Mouse (Mus musculus) liver, embryonic 16.5 days (tissue): ENCODE measurements around the gene Lonp2. TPM values are rescaled to one million over a fixed set of nuclear protein-coding genes. Genes with fewer than 3 reads are reported as not detected.

Experiments used
- ATAC-seq: fragments of 200-750 bp; cut with Nextera tagmentation; 2 replicates; pipeline ENCODE4 v1.8.0; 2017; ENCODE audit warnings: low read depth, mild to moderate bottlenecking, moderate number of reproducible peaks, moderate library complexity
- H3K27ac ChIP-seq: fragments of 300-500 bp; sonication (generic); 2 replicates; pipeline ENCODE4 v1.5.1; 2014; ENCODE audit warnings: mild to moderate bottlenecking, low read length
- H3K27me3 ChIP-seq: fragments of 300-500 bp; sonication (generic); 2 replicates; pipeline ENCODE4 v1.6.1; 2014; ENCODE audit warnings: low read depth, low read length, mixed read lengths; ENCODE audit not compliant: control insufficient read depth, insufficient read depth
- H3K36me3 ChIP-seq: fragments of 300-500 bp; sonication (generic); 2 replicates; pipeline ENCODE4 v1.6.1; 2014; ENCODE audit warnings: mild to moderate bottlenecking; ENCODE audit not compliant: control insufficient read depth, insufficient read depth
- H3K4me1 ChIP-seq: fragments of 300-500 bp; sonication (generic); 2 replicates; pipeline ENCODE4 v1.6.1; 2014; ENCODE audit warnings: low read depth, low read length, mixed read lengths; ENCODE audit not compliant: control insufficient read depth
- H3K4me2 ChIP-seq: fragments of 300-500 bp; sonication (generic); 2 replicates; pipeline ENCODE4 v1.6.1; 2014; ENCODE audit warnings: low read depth, low read length, mixed read lengths
- H3K4me3 ChIP-seq: fragments of 300-500 bp; sonication (generic); 2 replicates; pipeline ENCODE4 v1.5.1; 2014; ENCODE audit warnings: low read depth, mild to moderate bottlenecking, low read length
- H3K9ac ChIP-seq: fragments of 300-500 bp; sonication (generic); 2 replicates; pipeline ENCODE4 v1.6.1; 2014; ENCODE audit warnings: low read depth, low read length
- H3K9me3 ChIP-seq: fragments of 300-500 bp; sonication (generic); replicated peaks from 2 replicates; pipeline ENCODE4 v1.6.1; 2016; ENCODE audit warnings: low read length; ENCODE audit not compliant: control insufficient read depth
- WGBS: fragments of 180-500 bp; shearing (Covaris S2); extraction: QIAGEN DNeasy Blood & Tissue Kit; methylation state at CpG from one replicate; pipeline ENCODE4 v1.1.7; 2014; ENCODE audit not compliant: insufficient replicate concordance; 5-methylcytosine and 5-hydroxymethylcytosine counted together
- polyA plus RNA-seq: library from polyadenylated mRNA; unstranded; fragments of >200 nt; fragmentation: Nextera tagmentation; extraction: Ambion mirVana; gene quantifications from 2 replicates; pipeline ENCODE4 v1.2.1, GENCODE M21; 2015

Lonp2 gene
- polyA plus RNA-seq, 1 experiment from 2014 or later: 40.3 TPM

DNA sequence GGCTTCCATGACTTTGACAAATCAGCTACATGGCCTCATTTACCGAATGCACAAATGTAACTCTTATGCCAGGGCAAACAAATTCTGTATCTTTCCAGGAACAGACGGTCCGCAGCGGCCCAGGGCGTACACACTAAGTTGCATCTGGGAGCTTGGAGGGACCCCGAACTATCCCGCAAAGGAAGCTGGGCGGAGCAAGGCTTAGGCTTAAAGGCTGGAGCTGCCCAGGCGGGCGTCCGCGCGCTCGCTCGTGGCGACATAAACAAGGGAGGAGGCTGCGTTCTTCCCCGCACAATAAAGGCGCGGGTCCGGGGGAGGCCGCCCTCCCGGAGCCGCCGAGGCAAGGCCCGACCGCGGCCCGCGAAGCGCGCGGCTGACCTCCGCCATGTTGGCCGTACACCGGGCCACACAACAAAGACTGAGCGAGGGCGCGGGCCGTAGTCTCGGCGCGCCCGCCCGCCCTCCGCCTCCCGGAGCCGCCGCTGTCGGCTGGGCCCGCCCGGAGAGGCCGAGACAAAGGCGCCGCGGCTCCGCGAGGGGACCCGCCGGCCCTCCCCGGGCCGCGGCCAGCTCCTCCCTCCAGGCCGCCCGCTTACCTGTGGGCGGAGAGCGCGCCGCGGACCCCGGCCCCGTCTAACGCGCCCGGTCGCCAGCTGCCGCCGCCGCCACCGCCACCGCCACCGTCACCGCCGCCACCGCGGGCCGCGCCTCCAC, 121.5 kb downstream of the Lonp2 start, which contains the start of the genes Gm10638 and Siah1a:
TSS of gene Gm10638 (plus strand) at position 479 of the 714 bp plus-strand sequence.
TSS of gene Siah1a (minus strand) at position 714 of the 714 bp plus-strand sequence.
- H3K27ac ChIP-seq: peak within 1 kb of the TSS; percentile 96
- peak within 1 kb of the TSS; percentile 76 for H3K4me2 ChIP-seq
- peak within 1 kb of the TSS; percentile 97 for H3K4me3 ChIP-seq
- H3K27me3 ChIP-seq: no peaks in the 10 kb centered on the region
- H3K4me1 ChIP-seq: peaks cover 25% of the 10 kb centered on the region
- peak; percentile 70 for ATAC-seq
- no peaks in the 10 kb centered on the region for H3K36me3 ChIP-seq
- under 1% methylated on average over 56 of the region's 88 CpGs for WGBS
- H3K9ac ChIP-seq: peak within 1 kb of the TSS; percentile 98
- H3K9me3 ChIP-seq: no peaks in the 10 kb centered on the region

DNA sequence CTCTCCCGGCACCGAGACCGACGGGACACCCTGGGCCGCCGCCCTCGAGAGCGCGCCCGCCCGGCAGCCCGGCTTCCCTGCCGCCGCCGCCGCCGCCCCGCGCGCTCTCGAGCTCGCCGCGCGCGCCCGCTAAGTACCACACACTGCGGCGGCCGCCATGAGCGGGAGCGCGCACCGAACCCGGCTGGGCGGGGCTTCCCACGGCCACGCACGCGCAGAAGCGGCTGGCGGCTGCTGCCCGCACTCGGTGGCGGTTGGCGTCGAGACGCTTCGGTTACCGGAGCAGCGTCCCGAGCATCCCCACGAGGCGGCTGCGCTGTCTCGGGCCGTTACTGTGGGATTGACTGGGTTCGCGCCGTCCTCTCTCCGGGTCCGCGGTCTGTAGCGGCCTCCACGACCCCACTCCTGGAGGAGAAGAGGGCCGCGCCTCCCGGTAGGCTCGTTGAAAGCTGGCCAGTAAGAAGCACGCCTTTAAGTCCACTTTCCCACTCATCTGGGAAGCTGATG, 122.1 kb downstream of the Lonp2 start:
- peak overlapping the region; percentile 97 for H3K4me3 ChIP-seq
- peaks cover 25% of the 10 kb centered on the region for H3K4me1 ChIP-seq
- H3K4me2 ChIP-seq: peak overlapping the region; percentile 76
- H3K9me3 ChIP-seq: no peaks in the 10 kb centered on the region
- ATAC-seq: peak; percentile 90
- H3K9ac ChIP-seq: peak overlapping the region; percentile 98
- 0% methylated on average over 44 of the region's 70 CpGs for WGBS
- H3K36me3 ChIP-seq: no peaks in the 10 kb centered on the region
- peak overlapping the region; percentile 96 for H3K27ac ChIP-seq
- no peaks in the 10 kb centered on the region for H3K27me3 ChIP-seq

DNA sequence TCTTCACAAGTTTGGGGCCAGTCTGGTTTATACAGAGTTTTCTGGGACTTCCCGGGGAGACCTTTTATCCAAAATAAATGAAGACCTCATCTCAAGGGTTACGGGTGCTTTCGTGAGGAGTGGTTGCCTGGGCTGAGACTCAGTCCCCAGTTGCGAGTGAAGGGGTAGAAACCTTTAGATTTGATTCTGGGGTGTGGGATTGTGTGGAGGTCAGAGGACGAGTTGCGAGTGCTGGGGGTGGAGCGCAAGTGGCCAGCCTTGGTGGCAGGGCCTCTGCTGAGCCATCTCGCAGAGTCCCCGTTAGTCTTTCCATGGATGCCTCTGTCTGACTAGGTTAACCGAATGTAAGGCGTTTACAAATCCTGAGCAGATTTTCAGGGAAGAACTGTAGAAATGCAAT, 122.7 kb downstream of the Lonp2 start:
- 3% methylated on average over 11 of the region's 11 CpGs for WGBS
- Histone ChIP-seq H3K36me3 (no peaks in the 10 kb centered on the region), H3K4me2 (peak overlapping the region; percentile 76), H3K4me3 (peak overlapping the region; percentile 97), H3K4me1 (peaks cover 25% of the 10 kb centered on the region), H3K9me3 (no peaks in the 10 kb centered on the region), H3K9ac (peak overlapping the region; percentile 98), H3K27me3 (peaks cover 3% of the 10 kb centered on the region; the same call in 1 of the 2 replicates), H3K27ac (peak overlapping the region; percentile 71)
- no peak for ATAC-seq

DNA sequence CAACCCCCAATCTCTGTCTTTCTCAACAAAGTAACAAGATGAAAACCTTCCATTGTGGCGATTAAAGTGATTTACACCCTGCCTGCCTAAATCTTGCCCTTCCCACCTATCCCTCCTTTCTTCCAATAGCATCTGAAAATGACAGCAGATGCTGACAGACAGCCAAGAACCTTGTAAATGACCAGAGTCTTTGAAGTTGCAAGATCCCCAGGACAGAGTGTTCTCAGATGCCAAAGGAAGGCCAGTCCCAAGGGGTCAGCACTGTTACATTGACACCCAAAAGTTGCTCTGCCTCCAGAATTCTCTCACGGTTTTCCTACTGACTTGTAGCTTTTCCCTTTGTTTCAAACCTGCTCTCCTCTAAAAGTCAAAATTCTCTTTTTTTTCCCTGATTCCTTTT, 126.0 kb downstream of the Lonp2 start:
- no peaks in the 10 kb centered on the region for H3K9me3 ChIP-seq
- H3K4me2 ChIP-seq: no peak overlapping the region
- no peaks in the 10 kb centered on the region for H3K36me3 ChIP-seq
- H3K27ac ChIP-seq: no peak overlapping the region
- H3K4me1 ChIP-seq: peaks cover 7% of the 10 kb centered on the region
- 49% methylated on average over 2 of the region's 2 CpGs for WGBS
- H3K27me3 ChIP-seq: peaks cover 3% of the 10 kb centered on the region; the same call in 1 of the 2 replicates
- H3K4me3 ChIP-seq: no peak overlapping the region
- no peak for ATAC-seq
- H3K9ac ChIP-seq: no peak overlapping the region

DNA sequence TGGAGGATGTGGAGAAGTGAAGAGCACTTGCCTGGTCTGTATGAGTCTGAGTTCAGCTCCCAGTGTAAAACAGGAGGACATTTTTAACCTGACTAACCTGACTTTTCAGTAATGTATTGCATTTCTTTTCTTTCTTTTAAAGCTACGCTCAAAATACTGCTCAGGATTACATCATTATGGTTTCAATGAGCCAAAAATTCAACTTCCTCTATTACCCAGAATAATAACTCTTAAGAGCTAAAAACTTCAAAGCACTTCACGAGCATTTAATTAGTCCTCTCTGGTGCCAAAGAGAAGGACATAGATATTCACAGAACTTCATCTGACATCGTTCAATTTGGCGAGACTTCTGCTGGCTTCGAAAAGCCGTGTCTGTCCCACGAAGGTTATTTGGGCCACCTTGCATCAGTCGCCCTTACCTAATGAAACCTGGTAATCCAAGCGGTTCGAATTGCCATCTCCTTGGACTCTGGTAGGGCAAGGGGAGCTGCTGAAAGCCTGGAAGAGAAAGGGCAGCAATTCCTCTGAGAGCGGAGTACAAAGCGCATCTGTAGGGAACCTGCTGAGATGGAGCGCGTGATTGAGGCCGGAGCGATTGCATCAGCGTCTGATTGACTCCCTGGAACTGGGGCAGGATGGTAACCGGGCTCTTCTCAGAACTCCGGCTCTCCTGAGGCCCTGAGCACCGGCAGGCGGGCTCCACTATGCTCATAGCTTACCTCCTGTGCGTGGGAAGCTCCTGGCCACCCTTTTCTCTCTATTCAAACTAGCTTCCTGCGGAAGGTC, 133.3 kb downstream of the Lonp2 start:
- H3K27ac ChIP-seq: no peak overlapping the region

DNA sequence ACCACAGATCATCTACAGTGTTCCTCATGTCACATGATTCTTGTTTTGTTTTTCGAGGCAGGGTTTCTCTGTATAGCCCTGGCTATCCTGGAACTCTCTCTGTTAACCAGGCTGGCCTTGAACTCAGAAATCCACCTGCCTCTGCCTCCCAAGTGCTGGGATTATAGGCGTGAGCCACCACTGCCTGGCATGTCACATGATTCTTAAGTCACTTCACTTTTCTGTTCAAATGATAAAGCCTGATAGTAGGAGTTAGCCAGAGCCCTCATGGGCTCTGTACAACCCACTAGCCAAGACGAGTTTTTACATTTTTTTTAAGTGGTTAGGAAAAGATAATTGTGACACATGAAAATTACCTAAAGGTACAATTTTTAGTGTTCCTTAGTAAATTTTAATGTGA, 134.8 kb downstream of the Lonp2 start:
- ATAC-seq: peak; percentile 40; the same call in 1 of the 2 replicates
- Histone ChIP-seq H3K4me1 (peaks cover 13% of the 10 kb centered on the region), H3K36me3 (no peaks in the 10 kb centered on the region), H3K27me3 (peaks cover 11% of the 10 kb centered on the region), H3K4me2 (no peak overlapping the region), H3K27ac (no peak overlapping the region; the same call in 1 of the 2 replicates), H3K9ac (no peak overlapping the region), H3K4me3 (no peak overlapping the region), H3K9me3 (no peaks in the 10 kb centered on the region)
- 30% methylated on average over 3 of the region's 3 CpGs for WGBS

More for the DNA sequence above, 133.3 kb downstream of the Lonp2 start:
- Histone ChIP-seq H3K4me3 (no peak overlapping the region), H3K9me3 (no peaks in the 10 kb centered on the region), H3K36me3 (no peaks in the 10 kb centered on the region), H3K27me3 (peaks cover 2% of the 10 kb centered on the region), H3K4me2 (no peak overlapping the region), H3K9ac (no peak overlapping the region), H3K4me1 (peaks cover 13% of the 10 kb centered on the region)
- WGBS: 30% methylated on average over 23 of the region's 23 CpGs
- ATAC-seq: no peak

DNA sequence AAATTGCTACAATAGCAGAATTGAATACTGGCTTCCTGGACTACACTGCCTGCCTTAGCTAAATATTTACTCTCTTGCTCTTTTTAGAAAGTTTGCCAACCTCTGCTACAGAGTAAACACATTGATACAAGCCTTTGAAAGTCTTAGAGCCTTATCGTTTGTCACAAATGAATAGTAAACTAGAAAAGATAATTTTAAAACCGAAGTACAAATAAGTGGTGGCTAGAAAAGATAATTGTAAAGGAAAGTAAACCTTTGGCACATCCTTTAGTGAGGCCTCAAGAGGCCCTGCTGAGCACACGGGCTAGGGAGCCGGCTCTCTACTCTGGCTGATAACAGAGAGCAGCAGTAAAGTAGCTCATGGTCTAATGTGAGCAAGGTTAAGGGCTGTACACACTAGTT, 135.2 kb downstream of the Lonp2 start:
- Histone ChIP-seq H3K9me3 (no peaks in the 10 kb centered on the region), H3K4me3 (no peak overlapping the region), H3K27ac (0 out of 2 replicates have a peak overlapping the region, but pooled peaks have one; percentile 2), H3K4me1 (peaks cover 13% of the 10 kb centered on the region), H3K27me3 (peaks cover 11% of the 10 kb centered on the region), H3K4me2 (no peak overlapping the region), H3K36me3 (no peaks in the 10 kb centered on the region), H3K9ac (no peak overlapping the region)
- WGBS: 9% methylated on average over 4 of the region's 4 CpGs
- peak; percentile 87 for ATAC-seq

DNA sequence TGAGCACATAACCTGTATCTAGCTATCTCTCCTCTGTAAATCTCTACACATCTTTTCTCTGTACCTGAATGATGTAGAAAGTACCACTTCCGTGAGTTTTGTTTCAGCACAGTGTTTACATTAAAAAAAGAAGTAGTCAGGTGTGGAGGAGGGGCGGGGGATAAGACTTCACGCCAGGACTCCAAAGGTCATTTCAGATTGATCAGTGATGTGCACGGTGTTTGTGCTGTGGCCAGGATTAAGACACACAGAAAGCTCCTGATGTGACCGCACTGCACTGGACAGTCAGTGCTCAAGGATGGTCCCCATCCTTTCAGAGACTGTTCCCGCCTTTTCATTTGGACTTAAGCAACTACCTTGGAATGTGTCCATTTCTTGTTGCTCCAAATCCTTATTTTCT, 136.9 kb downstream of the Lonp2 start:
- ATAC-seq: no peak
- no peak overlapping the region for H3K27ac ChIP-seq

More for the DNA sequence above, 136.9 kb downstream of the Lonp2 start:
- H3K27me3 ChIP-seq: peaks cover 9% of the 10 kb centered on the region
- H3K4me2 ChIP-seq: no peak overlapping the region
- H3K4me1 ChIP-seq: peaks cover 26% of the 10 kb centered on the region
- no peak overlapping the region for H3K9ac ChIP-seq
- no peaks in the 10 kb centered on the region for H3K9me3 ChIP-seq
- H3K36me3 ChIP-seq: no peaks in the 10 kb centered on the region
- H3K4me3 ChIP-seq: no peak overlapping the region
- 59% methylated on average over 6 of the region's 6 CpGs for WGBS
